Mouse (Mus musculus): Measurements from ENCODE around the gene Rab3il1.

Gene Rab3il1

GRCm38 (mm10) chr19:10013348-10013747 lies 11.9 kb downstream of the Rab3il1 start:
- no peak for DNase-seq (ENCODE audit: low read depth)

- DNase-seq (ENCODE audit: low read depth), result no peak
These were observed 12.4 kb downstream of the Rab3il1 start for GRCm38 (mm10) chr19:10013913-10014312.

GRCm38 (mm10) chr19:10014824-10015223 lies 13.4 kb downstream of the Rab3il1 start:
- DNase-seq (ENCODE audit: low read depth), result no peak

GRCm38 (mm10) chr19:10015442-10015841 lies 14.0 kb downstream of the Rab3il1 start:
- no peak for DNase-seq (ENCODE audit: low read depth)

- DNase-seq (ENCODE audit: low read depth), result no peak
These were observed 14.7 kb downstream of the Rab3il1 start for GRCm38 (mm10) chr19:10016151-10016550.

GRCm38 (mm10) chr19:10017637-10018526 lies 16.4 kb downstream of the Rab3il1 start:
- DNase-seq (ENCODE audit: low read depth), result peak; percentile 30

GRCm38 (mm10) chr19:10018527-10018818 lies 17.0 kb downstream of the Rab3il1 start:
- no peak for DNase-seq (ENCODE audit: low read depth)

- no peak for DNase-seq (ENCODE audit: low read depth)
These were observed 17.8 kb downstream of the Rab3il1 start for GRCm38 (mm10) chr19:10019214-10019760.

- no peak for DNase-seq (ENCODE audit: low read depth)
These were observed 20.5 kb downstream of the Rab3il1 start for GRCm38 (mm10) chr19:10021981-10022380.

GRCm38 (mm10) chr19:10022414-10023303 lies 21.2 kb downstream of the Rab3il1 start:
- no peak for DNase-seq (ENCODE audit: low read depth)

- no peak for DNase-seq (ENCODE audit: low read depth)
These were observed 21.9 kb downstream of the Rab3il1 start for GRCm38 (mm10) chr19:10023304-10023758.

GRCm38 (mm10) chr19:10025169-10025875 lies 23.9 kb downstream of the Rab3il1 start:
- no peak for DNase-seq (ENCODE audit: low read depth)

GRCm38 (mm10) chr19:10029746-10030145 lies 28.3 kb downstream of the Rab3il1 start:
- no peak for DNase-seq (ENCODE audit: low read depth)

- DNase-seq (ENCODE audit: low read depth), result peak; percentile 75
These were observed 31.9 kb downstream of the Rab3il1 start for GRCm38 (mm10) chr19:10033211-10033973.

- DNase-seq (ENCODE audit: low read depth), result no peak
These were observed 32.9 kb downstream of the Rab3il1 start for GRCm38 (mm10) chr19:10034356-10034755.

- peak; percentile 82 for DNase-seq (ENCODE audit: low read depth)
These were observed 33.4 kb downstream of the Rab3il1 start for GRCm38 (mm10) chr19:10034785-10035447.

GRCm38 (mm10) chr19:10037534-10037933 lies 36.1 kb downstream of the Rab3il1 start:
- no peak for DNase-seq (ENCODE audit: low read depth)

GRCm38 (mm10) chr19:10038364-10038763 lies 36.9 kb downstream of the Rab3il1 start:
- no peak for DNase-seq (ENCODE audit: low read depth)

- DNase-seq (ENCODE audit: low read depth), result no peak
These were observed 37.4 kb downstream of the Rab3il1 start for GRCm38 (mm10) chr19:10038910-10039309.

- DNase-seq (ENCODE audit: low read depth), result no peak
These were observed 38.1 kb downstream of the Rab3il1 start for GRCm38 (mm10) chr19:10039615-10040014.

All from naive thymus-derived CD4-positive, alpha-beta T cell, adult 2 months (primary cell).